Mouse (Mus musculus): ENCODE results near the gene Gm26657. TPM values are rescaled to one million over a fixed set of nuclear protein-coding genes. Genes with fewer than 3 reads are reported as not detected.

Gm26657 gene
- polyA plus RNA-seq (2017; shearing (Covaris generic)): not detected

GRCm38 (mm10) chr4:56740020-56740485, at the start of gene Gm26657:
TSS of gene Gm26657 (plus strand) at chr4:56740070.

DNA sequence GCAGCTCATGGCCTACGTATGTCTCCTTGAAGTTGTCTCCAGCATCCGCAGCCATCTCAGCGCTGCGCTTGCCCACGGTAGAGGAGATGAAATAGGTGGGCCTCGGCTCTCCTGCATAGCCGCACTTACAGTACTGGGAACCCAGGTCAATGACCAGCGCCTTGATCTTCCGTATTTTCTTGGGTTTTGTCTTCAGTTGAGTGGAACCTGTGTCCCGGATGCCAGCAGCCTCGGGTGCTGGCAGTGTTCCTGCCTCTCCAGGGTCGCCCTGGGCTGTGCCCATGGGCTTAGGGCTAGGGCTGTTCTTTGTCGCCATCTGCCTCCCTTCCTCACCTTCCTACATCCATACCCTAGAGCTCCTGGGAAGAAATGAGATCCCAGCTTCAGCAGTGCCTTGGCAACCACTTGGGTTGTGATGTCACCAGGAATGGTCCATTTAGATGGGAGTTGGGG, 1.2 kb downstream of the Gm26657 start, which contains the start of gene Actl7b:
Gene Actl7b (minus strand): TSS at position 403 of the 453 bp plus-strand sequence.

DNA sequence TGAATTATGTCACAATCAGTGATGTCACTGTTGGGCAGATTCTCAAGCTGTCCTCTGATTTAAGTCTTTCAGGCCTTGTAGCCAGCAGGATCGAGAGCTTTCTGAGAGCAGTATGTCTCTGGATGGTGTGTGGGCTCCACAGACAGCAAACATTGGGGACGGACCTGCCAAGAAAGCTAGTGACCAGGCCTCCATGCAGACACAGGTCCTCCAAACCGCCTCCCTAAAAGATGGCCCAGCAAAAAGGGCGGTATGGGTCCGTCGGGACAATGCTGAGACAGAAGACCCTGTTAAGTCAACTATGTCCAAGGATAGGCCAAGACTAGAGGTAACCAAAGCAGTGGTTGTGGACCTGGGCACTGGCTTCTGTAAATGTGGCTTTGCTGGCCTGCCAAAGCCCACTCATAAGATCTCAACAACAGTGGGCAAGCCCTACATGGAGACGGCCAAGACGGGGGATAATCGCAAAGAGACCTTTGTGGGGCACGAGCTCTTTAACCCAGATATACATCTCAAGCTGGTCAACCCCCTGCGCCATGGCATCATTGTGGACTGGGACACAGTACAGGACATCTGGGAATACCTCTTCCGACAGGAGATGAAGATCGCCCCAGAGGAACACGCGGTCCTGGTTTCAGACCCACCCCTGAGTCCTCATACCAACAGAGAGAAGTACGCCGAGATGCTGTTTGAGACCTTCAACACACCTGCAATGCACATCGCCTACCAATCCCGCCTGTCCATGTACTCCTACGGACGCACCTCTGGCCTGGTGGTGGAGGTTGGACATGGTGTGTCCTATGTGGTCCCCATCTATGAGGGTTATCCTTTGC, 3.7 kb downstream of the Gm26657 start, which contains the start of gene Actl7a:
Gene Actl7a (plus strand): TSS at position 51 of the 833 bp plus-strand sequence.

Other genes starting within 250 kb of the Gm26657 start
- under 1 TPM; 0.14 to 0.91 TPM for gene Actl7b, start 1.4 kb downstream of the Gm26657 start, polyA plus RNA-seq (2017; shearing (Covaris generic))
- under 1 TPM in 1 of 2 experiments, not detected in 1; 0.18 TPM for gene Actl7a, start 3.3 kb downstream of the Gm26657 start, polyA plus RNA-seq (2017; shearing (Covaris generic))
- 10 to 100 TPM; 28.5 to 30.9 TPM for gene Elp1, start 62.3 kb downstream of the Gm26657 start, polyA plus RNA-seq (2017; shearing (Covaris generic))
- gene Fam206a, start 62.3 kb downstream of the Gm26657 start, polyA plus RNA-seq (2017; shearing (Covaris generic)): 10 to 100 TPM; 17.3 to 19.3 TPM
- gene Ctnnal1, start 125.1 kb downstream of the Gm26657 start, polyA plus RNA-seq (2017; shearing (Covaris generic)): 1 to 10 TPM; 1.7 to 3.4 TPM
- gene Tmem245, start 207.4 kb downstream of the Gm26657 start, polyA plus RNA-seq (2017; shearing (Covaris generic)): 10 to 100 TPM; 10.8 to 12.5 TPM

All from inflammation-experienced regulatory T-cells (primary cell).